Mouse (Mus musculus) testis, postnatal 14 days (tissue): Measurements from ENCODE around the gene Ptpru.

ENCODE experiments used
- DNase-seq: peaks from one replicate; pipeline ENCODE4 v3.0.0; 2021; ENCODE audit warnings: low spot score

The Ptpru gene

GRCm38 (mm10) chr4:131837872-131838524, at the start of gene Ptpru:
Gene Ptpru (minus strand): TSS chr4:131838288.
- peak; percentile 74 for DNase-seq

GRCm38 (mm10) chr4:131885376-131885775, 47.3 kb upstream of the Ptpru start:
- DNase-seq, result no peak

GRCm38 (mm10) chr4:131883571-131883970, 45.5 kb upstream of the Ptpru start:
- no peak for DNase-seq

GRCm38 (mm10) chr4:131881306-131881705, 43.2 kb upstream of the Ptpru start:
- DNase-seq, result no peak

- no peak for DNase-seq
Measured at GRCm38 (mm10) chr4:131879692-131880091, 41.6 kb upstream of the Ptpru start.

GRCm38 (mm10) chr4:131876836-131877235, 38.7 kb upstream of the Ptpru start:
- DNase-seq, result no peak

- no peak for DNase-seq
Measured at GRCm38 (mm10) chr4:131875242-131875641, 37.2 kb upstream of the Ptpru start.

GRCm38 (mm10) chr4:131874567-131874966, 36.5 kb upstream of the Ptpru start:
- no peak for DNase-seq

GRCm38 (mm10) chr4:131874169-131874536, 36.1 kb upstream of the Ptpru start:
- DNase-seq, result no peak

GRCm38 (mm10) chr4:131873293-131874168, 35.4 kb upstream of the Ptpru start, which contains the start of gene Srsf4:
Gene Srsf4 (plus strand): TSS chr4:131873617.
- DNase-seq, result peak; percentile 95

- no peak for DNase-seq
Measured at GRCm38 (mm10) chr4:131872672-131873292, 34.7 kb upstream of the Ptpru start.

GRCm38 (mm10) chr4:131861341-131861739, 23.3 kb upstream of the Ptpru start:
- DNase-seq, result no peak

- peak; percentile 44 for DNase-seq
Measured at GRCm38 (mm10) chr4:131860492-131861340, 22.6 kb upstream of the Ptpru start.

- DNase-seq, result no peak
Measured at GRCm38 (mm10) chr4:131854950-131855349, 16.9 kb upstream of the Ptpru start.

GRCm38 (mm10) chr4:131849986-131850638, 12.0 kb upstream of the Ptpru start:
- no peak for DNase-seq

- no peak for DNase-seq
Measured at GRCm38 (mm10) chr4:131848082-131848481, 10.0 kb upstream of the Ptpru start.

GRCm38 (mm10) chr4:131845991-131846778, 8.1 kb upstream of the Ptpru start:
- no peak for DNase-seq

GRCm38 (mm10) chr4:131843290-131843743, 5.2 kb upstream of the Ptpru start, which contains the start of gene Mecr:
Gene Mecr (plus strand): TSS chr4:131843470.
- peak; percentile 94 for DNase-seq

- DNase-seq, result no peak
Measured at GRCm38 (mm10) chr4:131836891-131837491, 1.1 kb downstream of the Ptpru start.

- no peak for DNase-seq
Measured at GRCm38 (mm10) chr4:131836351-131836881, 1.7 kb downstream of the Ptpru start.
